Mouse (Mus musculus): ENCODE measurements around the gene Fbxo7. TPM values are rescaled to one million over a fixed set of nuclear protein-coding genes. Genes with fewer than 3 reads are reported as not detected.

Gene Fbxo7
- polyA plus RNA-seq, 1 experiment from 2014 or later, result 13.3 TPM

GRCm38 (mm10) chr10:86066651-86067050 is 44.9 kb downstream of the Fbxo7 start:
- Histone ChIP-seq H3K9ac (no peak overlapping the region), H3K27ac (no peak overlapping the region), H3K9me3 (replicated peaks) (no peaks in the 10 kb centered on the region), H3K36me3 (ENCODE audit: poor library complexity, severe bottlenecking) (no peaks in the 10 kb centered on the region), H3K27me3 (no peaks in the 10 kb centered on the region), H3K4me1 (peaks cover 9% of the 10 kb centered on the region), H3K4me2 (no peak overlapping the region), H3K4me3 (no peak overlapping the region)
- ATAC-seq, result no peak
- 78% methylated on average over 5 of the region's 5 CpGs for WGBS

DNA sequence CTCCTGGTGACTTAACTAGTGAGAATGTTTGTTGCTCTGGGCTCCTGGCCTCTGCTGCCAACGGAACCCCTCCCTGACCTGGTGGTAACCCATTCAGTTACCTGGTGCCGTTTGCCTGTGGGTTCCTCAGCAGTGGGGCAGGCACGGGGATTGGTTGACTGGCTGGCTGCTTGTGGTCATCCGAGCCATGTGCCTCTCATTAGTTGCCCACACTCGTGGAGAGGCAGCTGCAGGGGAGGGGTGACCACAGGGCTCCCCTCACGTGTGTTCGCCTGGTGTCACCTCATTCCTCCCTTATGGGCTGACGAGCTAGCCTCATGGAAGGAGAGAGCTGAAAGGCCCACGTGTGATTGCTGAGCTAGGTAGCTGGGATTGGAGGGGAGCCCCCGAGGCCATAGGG is 46.1 kb downstream of the Fbxo7 start:
- no peak for ATAC-seq
- no peak overlapping the region for H3K9ac ChIP-seq
- H3K36me3 ChIP-seq (ENCODE audit: poor library complexity, severe bottlenecking), result no peaks in the 10 kb centered on the region
- no peak overlapping the region for H3K27ac ChIP-seq
- peaks cover 9% of the 10 kb centered on the region for H3K4me1 ChIP-seq
- no peaks in the 10 kb centered on the region for H3K9me3 ChIP-seq (replicated peaks)
- no peak overlapping the region for H3K4me2 ChIP-seq
- no peak overlapping the region for H3K4me3 ChIP-seq
- WGBS, result 75% methylated on average over 10 of the region's 10 CpGs
- no peaks in the 10 kb centered on the region for H3K27me3 ChIP-seq

DNA sequence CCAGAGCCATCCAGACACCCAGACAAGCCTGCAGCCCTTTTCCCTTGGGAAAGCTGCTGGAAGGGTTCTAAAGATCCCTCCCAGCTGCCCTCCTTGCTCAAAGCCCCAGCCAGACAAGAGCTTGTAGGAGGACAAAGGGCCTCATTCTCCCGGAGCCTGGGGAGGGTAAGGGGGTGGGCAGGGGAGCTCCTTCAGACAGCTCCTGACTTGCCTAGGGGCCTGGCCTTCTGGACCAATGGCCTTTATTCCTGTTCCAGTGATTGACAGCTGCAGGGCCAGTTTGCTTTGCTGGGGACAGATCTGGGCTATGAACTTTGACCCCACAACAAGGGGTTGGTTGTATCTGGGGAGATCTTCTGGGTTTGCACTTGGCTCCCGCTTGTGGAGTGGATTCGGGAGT is 47.6 kb downstream of the Fbxo7 start:
- Histone ChIP-seq H3K9ac (0 out of 2 replicates have a peak overlapping the region, but pooled peaks have one; percentile 26), H3K4me1 (peaks cover 9% of the 10 kb centered on the region), H3K27ac (peak overlapping the region; percentile 27; the same call in 1 of the 2 replicates), H3K9me3 (replicated peaks) (peaks cover 5% of the 10 kb centered on the region; the same call in 1 of the 2 replicates), H3K36me3 (ENCODE audit: poor library complexity, severe bottlenecking) (no peaks in the 10 kb centered on the region; the same call in 1 of the 2 replicates), H3K4me3 (no peak overlapping the region), H3K27me3 (no peaks in the 10 kb centered on the region), H3K4me2 (no peak overlapping the region)
- WGBS, result 15% methylated on average over 3 of the region's 3 CpGs
- peak; percentile 57; the same call in 1 of the 2 replicates for ATAC-seq

DNA sequence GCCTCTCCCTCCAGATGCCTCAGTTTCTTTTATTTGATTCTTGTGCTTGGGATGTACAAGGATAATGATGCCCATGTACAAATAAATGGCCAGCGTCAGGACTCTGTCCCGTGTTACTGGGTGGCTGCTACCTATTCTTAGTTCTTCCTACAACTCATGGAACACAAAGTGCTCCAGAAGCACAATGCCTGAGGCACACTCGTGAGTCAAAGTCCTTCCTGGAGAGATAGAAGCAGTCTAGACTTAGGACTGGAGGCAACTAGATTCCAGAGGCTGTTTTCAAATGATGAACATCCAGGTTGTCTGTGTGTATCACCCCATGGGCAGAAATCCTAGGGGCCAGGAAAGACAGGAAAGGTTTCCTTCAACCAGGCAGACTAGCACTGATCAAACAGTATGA is 49.0 kb downstream of the Fbxo7 start:
- Histone ChIP-seq H3K4me3 (no peak overlapping the region), H3K27me3 (no peaks in the 10 kb centered on the region), H3K36me3 (ENCODE audit: poor library complexity, severe bottlenecking) (no peaks in the 10 kb centered on the region; the same call in 1 of the 2 replicates), H3K4me2 (no peak overlapping the region), H3K27ac (no peak overlapping the region), H3K4me1 (peaks cover 9% of the 10 kb centered on the region), H3K9ac (no peak overlapping the region), H3K9me3 (replicated peaks) (peaks cover 5% of the 10 kb centered on the region; the same call in 1 of the 2 replicates)
- no peak for ATAC-seq
- 90% methylated on average over 3 of the region's 3 CpGs for WGBS

DNA sequence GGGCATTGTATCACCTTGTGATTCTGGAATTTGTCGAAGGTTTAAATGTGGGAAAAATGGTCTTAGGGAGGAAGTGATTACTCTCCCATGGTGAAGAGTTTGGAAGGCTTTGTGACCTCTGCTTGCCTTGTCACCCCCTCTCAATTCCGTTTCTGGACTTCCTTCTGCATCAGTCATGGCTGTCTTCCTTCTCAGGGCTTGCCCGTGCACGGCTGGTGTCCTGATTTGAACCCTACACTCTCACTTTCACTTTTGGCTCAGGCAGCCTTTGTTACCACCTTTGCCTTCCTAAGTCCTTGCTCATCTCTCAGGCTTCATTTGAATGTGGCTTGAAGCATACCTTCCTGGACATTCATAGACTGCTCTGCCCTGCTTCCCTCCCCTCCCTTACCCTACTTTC is 52.4 kb downstream of the Fbxo7 start:
- Histone ChIP-seq H3K4me1 (peaks cover 5% of the 10 kb centered on the region), H3K4me2 (no peak overlapping the region), H3K27me3 (no peaks in the 10 kb centered on the region), H3K9ac (no peak overlapping the region), H3K36me3 (ENCODE audit: poor library complexity, severe bottlenecking) (no peaks in the 10 kb centered on the region; the same call in 1 of the 2 replicates), H3K9me3 (replicated peaks) (peaks cover 5% of the 10 kb centered on the region; the same call in 1 of the 2 replicates), H3K27ac (no peak overlapping the region), H3K4me3 (no peak overlapping the region)
- 89% methylated on average over 4 of the region's 4 CpGs for WGBS
- no peak for ATAC-seq

DNA sequence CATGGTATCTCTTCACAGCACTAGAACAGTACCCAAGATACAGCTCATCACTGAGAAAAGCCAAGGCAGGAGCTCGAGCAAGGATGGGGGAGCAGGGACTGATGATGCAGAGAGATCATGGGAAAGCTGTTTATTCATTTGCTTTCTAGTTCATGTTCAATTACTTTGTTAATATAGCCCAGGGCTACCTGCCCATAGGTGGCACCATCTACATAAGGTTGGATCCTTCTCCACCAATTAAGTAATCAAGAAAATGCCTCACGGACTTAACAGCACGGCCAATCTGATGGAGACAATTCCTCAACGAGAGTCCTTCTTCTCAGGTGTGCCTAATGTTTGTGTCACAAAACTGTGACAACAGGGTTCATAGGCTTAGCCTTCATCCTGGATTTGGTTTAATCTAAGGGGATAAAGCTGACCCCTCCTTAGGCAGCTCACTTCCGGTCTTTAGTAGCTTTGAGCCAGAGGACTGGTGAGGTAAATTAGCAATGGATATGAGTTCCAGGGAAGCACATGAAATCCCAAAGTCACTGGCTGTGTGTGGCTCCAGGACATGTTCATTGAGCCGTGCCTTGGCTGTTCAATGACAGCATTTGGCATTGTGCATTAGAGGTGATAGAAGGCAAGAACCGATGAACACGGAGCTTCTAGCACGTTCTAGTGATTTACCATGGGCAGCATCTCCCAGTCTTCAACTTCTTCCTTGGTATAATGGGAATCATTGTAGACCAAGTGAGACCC is 53.4 kb downstream of the Fbxo7 start:
- peaks cover 5% of the 10 kb centered on the region; the same call in 1 of the 2 replicates for H3K9me3 ChIP-seq (replicated peaks)
- no peak overlapping the region for H3K4me2 ChIP-seq
- WGBS, result 88% methylated on average over 9 of the region's 9 CpGs
- no peak overlapping the region for H3K4me3 ChIP-seq
- H3K36me3 ChIP-seq (ENCODE audit: poor library complexity, severe bottlenecking), result no peaks in the 10 kb centered on the region; the same call in 1 of the 2 replicates
- H3K27me3 ChIP-seq, result no peaks in the 10 kb centered on the region
- no peaks in the 10 kb centered on the region for H3K4me1 ChIP-seq
- no peak overlapping the region for H3K27ac ChIP-seq
- no peak for ATAC-seq
- H3K9ac ChIP-seq, result no peak overlapping the region

- no peaks in the 10 kb centered on the region for H3K27me3 ChIP-seq
- 84% methylated on average over 2 of the region's 2 CpGs for WGBS
- no peak for ATAC-seq
- no peak overlapping the region for H3K9ac ChIP-seq
- H3K4me3 ChIP-seq, result no peak overlapping the region
- peaks cover 5% of the 10 kb centered on the region; the same call in 1 of the 2 replicates for H3K9me3 ChIP-seq (replicated peaks)
- no peak overlapping the region for H3K27ac ChIP-seq
- no peaks in the 10 kb centered on the region for H3K4me1 ChIP-seq
- no peaks in the 10 kb centered on the region; the same call in 1 of the 2 replicates for H3K36me3 ChIP-seq (ENCODE audit: poor library complexity, severe bottlenecking)
- H3K4me2 ChIP-seq, result no peak overlapping the region
These were observed 55.5 kb downstream of the Fbxo7 start for GRCm38 (mm10) chr10:86077272-86077671.

GRCm38 (mm10) chr10:86078761-86079160 is 57.0 kb downstream of the Fbxo7 start:
- H3K4me1 ChIP-seq, result no peaks in the 10 kb centered on the region
- H3K27ac ChIP-seq, result no peak overlapping the region
- WGBS, result 95% methylated on average over 2 of the region's 2 CpGs
- no peaks in the 10 kb centered on the region; the same call in 1 of the 2 replicates for H3K36me3 ChIP-seq (ENCODE audit: poor library complexity, severe bottlenecking)
- no peak for ATAC-seq
- H3K9me3 ChIP-seq (replicated peaks), result peaks cover 2% of the 10 kb centered on the region; the same call in 1 of the 2 replicates
- no peak overlapping the region for H3K4me2 ChIP-seq
- no peaks in the 10 kb centered on the region for H3K27me3 ChIP-seq
- no peak overlapping the region for H3K4me3 ChIP-seq
- H3K9ac ChIP-seq, result no peak overlapping the region

DNA sequence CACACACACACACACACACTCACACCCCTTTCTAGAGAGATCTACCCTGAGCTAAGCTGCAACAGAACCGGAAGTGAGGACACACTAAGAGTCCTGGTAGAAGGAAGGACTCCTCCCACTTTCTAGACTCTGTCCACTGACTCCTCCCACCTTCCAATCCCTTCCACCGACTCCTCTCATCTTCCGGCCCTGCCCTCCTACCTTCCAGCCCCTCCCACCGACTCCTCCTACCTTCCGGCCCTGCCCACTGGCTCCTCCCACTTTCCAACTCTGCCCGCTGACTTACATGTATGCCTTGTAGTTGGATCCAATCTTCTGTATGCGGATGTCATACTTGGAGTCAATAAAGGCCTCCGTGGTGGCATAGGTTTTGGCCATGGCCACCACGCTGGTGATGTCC is 58.1 kb downstream of the Fbxo7 start:
- no peak overlapping the region for H3K4me2 ChIP-seq
- no peak overlapping the region for H3K4me3 ChIP-seq

GRCm38 (mm10) chr10:86091919-86092318 is 70.1 kb downstream of the Fbxo7 start:
- no peak overlapping the region for H3K27ac ChIP-seq
- H3K4me2 ChIP-seq, result no peak overlapping the region
- no peaks in the 10 kb centered on the region for H3K36me3 ChIP-seq (ENCODE audit: poor library complexity, severe bottlenecking)
- no peaks in the 10 kb centered on the region for H3K27me3 ChIP-seq
- WGBS, result 44% methylated on average over 10 of the region's 10 CpGs
- no peaks in the 10 kb centered on the region for H3K9me3 ChIP-seq (replicated peaks)
- ATAC-seq, result no peak
- H3K9ac ChIP-seq, result no peak overlapping the region
- no peaks in the 10 kb centered on the region for H3K4me1 ChIP-seq
- H3K4me3 ChIP-seq, result no peak overlapping the region

More for the DNA sequence above, 58.1 kb downstream of the Fbxo7 start:
- H3K27ac ChIP-seq, result no peak overlapping the region
- H3K27me3 ChIP-seq, result no peaks in the 10 kb centered on the region
- H3K36me3 ChIP-seq (ENCODE audit: poor library complexity, severe bottlenecking), result no peaks in the 10 kb centered on the region
- H3K9ac ChIP-seq, result no peak overlapping the region
- no peaks in the 10 kb centered on the region for H3K9me3 ChIP-seq (replicated peaks)
- H3K4me1 ChIP-seq, result no peaks in the 10 kb centered on the region
- ATAC-seq, result no peak
- WGBS, result 84% methylated on average over 9 of the region's 9 CpGs

DNA sequence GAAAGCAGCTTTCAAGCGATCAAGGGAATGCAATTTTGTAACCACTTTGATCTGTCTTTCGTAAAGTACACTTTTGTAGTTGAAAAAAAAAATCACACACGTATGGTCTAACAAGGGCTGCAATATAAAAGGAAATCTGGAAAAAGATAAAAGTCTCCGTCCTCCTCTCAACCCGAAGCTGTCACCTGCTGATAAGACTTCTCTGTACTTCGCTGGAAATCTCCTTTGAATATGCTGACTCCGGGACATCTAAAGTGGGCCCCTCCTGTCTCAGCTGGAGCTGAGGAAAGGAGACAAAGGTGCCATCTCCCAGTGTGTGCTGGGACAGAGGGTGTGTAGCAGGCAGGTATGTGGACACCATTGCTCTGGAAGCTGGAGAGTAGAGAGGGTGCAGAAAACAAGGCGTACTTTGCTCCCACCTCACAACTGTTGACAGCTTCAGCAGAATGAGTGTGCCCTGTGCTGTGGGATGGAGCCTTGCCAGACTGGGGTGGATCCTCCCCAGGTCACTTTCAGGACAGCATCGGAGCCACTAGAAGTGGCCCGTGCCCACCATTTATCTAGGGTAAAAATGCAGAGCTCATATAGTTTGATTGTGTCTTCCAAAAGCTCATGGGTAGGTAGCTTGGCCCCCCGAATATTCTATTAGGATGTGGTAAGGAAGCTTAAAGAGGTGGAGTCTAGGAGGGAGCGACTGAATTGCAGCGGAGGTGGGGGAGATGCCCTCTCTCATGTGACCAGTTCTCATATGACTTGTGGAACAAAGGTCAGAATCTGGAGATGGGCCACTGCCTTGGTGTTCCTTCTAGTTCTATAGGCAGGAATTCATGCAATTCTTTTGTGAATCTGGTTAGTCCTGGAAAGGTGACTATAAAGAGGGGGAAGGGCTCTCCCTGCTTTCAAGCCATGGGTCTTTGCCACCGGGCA is 71.6 kb downstream of the Fbxo7 start:
- Histone ChIP-seq H3K4me2 (no peak overlapping the region), H3K27ac (no peak overlapping the region), H3K4me1 (no peaks in the 10 kb centered on the region), H3K9me3 (replicated peaks) (no peaks in the 10 kb centered on the region), H3K9ac (no peak overlapping the region), H3K27me3 (no peaks in the 10 kb centered on the region), H3K36me3 (ENCODE audit: poor library complexity, severe bottlenecking) (no peaks in the 10 kb centered on the region), H3K4me3 (no peak overlapping the region)
- ATAC-seq, result no peak
- 77% methylated on average over 14 of the region's 14 CpGs for WGBS

DNA sequence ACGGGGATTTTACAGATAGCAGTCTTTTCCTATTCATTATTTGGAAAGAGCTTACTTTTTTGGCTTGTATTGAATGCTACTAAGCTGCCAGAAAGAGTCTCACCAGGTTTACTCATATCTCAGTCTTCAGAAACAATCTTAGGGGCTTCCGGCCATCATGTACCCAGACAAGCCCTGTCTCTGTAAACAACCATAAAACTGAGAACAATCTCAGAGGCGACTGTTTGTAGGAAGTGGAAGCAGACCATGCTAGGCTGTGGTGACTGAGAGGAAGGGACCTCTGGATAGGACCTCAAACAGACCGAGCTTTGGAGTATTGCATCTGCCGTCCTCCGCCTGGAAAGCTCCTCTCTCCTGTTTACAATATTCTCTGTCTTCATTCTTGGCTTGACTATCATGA is 76.6 kb downstream of the Fbxo7 start:
- no peak overlapping the region for H3K4me2 ChIP-seq
- no peak for ATAC-seq
- H3K9ac ChIP-seq, result no peak overlapping the region
- no peak overlapping the region for H3K27ac ChIP-seq
- no peaks in the 10 kb centered on the region for H3K27me3 ChIP-seq
- H3K9me3 ChIP-seq (replicated peaks), result no peaks in the 10 kb centered on the region
- no peaks in the 10 kb centered on the region for H3K4me1 ChIP-seq
- no peak overlapping the region for H3K4me3 ChIP-seq
- no peaks in the 10 kb centered on the region for H3K36me3 ChIP-seq (ENCODE audit: poor library complexity, severe bottlenecking)
- 92% methylated on average over 6 of the region's 6 CpGs for WGBS
